Mouse (Mus musculus): ENCODE results near the gene Ifitm2. TPM values are rescaled to one million over a fixed set of nuclear protein-coding genes. Genes with fewer than 3 reads are reported as not detected.

Ifitm2 gene
- total and polyA plus RNA-seq, 3 experiments: 213 to 317 TPM; not detected in 1

DNA sequence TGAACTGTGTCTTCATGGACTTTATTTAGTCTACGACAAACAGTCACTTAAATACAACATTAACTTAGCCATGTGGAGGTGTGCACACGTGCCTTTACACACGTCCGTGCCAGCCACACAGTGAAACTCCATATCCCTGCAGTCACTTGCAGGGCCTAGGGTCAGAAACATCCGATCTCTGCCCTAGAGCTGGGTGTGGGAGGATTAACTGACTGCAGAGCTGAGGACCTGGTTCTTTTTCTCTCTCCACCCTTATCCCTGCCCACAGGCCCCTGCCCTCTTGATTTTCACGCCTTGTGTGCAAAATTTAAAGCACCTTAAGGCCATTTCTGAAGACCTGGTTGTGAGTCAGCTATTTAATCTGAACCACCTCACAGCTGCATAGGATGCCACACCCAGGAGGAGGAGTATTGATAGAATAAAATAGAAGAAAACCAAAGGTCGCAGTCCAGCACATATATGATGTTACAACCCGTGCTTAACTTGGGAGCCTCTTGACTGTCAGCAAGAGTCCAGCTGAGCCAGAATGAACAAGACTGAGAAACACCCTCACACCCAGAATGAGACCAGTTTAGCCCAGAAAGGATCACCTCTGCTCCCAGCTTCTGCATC lies 35.3 kb downstream of the Ifitm2 start, which contains the start of gene Nlrp6:
Nlrp6 (plus strand) TSS at position 485 of the 612 bp plus-strand sequence.
- no peak for DNase-seq (ENCODE audit: low read depth, low spot score)
- H3K36me3 ChIP-seq (ENCODE audit: control insufficient read depth in 1 of 2, insufficient read depth in 2 of 2, low read length in 2 of 2): peaks cover 0 to 4% of the 10 kb centered on the region in 2 experiments; a peak in 2 of 4 replicates
- no peak within 1 kb of the TSS for H3K27ac ChIP-seq (ENCODE audit: control insufficient read depth, low read depth, low read length)
- no peaks in the 10 kb centered on the region for H3K9me3 ChIP-seq (replicated peaks; ENCODE audit: insufficient read depth, low read length)
- H3K4me1 ChIP-seq (ENCODE audit: control insufficient read depth in 1 of 2, insufficient read depth in 2 of 2, low read length in 2 of 2): peaks cover 0 to 9% of the 10 kb centered on the region in 2 experiments; a peak in 1 of 4 replicates
- H3K27me3 ChIP-seq (ENCODE audit: control insufficient read depth in 1 of 2, insufficient read depth in 2 of 2, low read length in 2 of 2): peaks cover 0 to 7% of the 10 kb centered on the region in 2 experiments; a peak in 3 of 4 replicates
- H3K9ac ChIP-seq (ENCODE audit: control insufficient read depth, low read depth, low read length, poor library complexity, severe bottlenecking): no peak within 1 kb of the TSS
- H3K79me2 ChIP-seq (ENCODE audit: control insufficient read depth, insufficient read depth, low read length, poor library complexity): no peaks in the 10 kb centered on the region
- H3K4me3 ChIP-seq (ENCODE audit: control insufficient read depth in 1 of 2, insufficient read depth in 1 of 2, low read depth in 2 of 2, low read length in 2 of 2): no peak within 1 kb of the TSS
- TF ChIP-seq USF1 (IDR thresholded peaks at IDR 0.05; ENCODE audit: low read depth, low read length): no peak

DNA sequence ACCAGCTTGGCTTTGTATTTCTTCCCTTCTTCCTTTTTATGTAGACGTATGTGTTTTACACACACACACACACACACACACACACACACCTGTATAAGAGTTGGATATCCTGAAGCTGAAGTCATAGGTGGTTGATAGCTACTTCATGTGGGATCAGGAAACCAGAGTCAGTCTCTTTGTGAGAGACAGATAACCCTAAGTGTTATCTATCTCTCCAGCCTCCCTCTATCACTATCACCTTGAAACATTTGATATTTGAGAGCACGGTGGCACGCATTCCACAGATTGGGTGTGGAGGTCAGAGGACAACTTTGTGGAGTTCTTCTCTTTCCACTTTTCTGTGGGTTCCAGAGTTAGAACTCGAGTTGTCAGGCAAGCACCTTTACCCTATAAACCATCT lies 35.9 kb downstream of the Ifitm2 start:
- Histone ChIP-seq H3K4me3 (ENCODE audit: control insufficient read depth in 1 of 2, insufficient read depth in 1 of 2, low read depth in 2 of 2, low read length in 2 of 2) (no peak overlapping the region), H3K36me3 (ENCODE audit: control insufficient read depth in 1 of 2, insufficient read depth in 2 of 2, low read length in 2 of 2) (peaks cover 0 to 4% of the 10 kb centered on the region in 2 experiments; a peak in 2 of 4 replicates), H3K9ac (ENCODE audit: control insufficient read depth, low read depth, low read length, poor library complexity, severe bottlenecking) (no peak overlapping the region), H3K79me2 (ENCODE audit: control insufficient read depth, insufficient read depth, low read length, poor library complexity) (no peaks in the 10 kb centered on the region), H3K9me3 (replicated peaks; ENCODE audit: insufficient read depth, low read length) (no peaks in the 10 kb centered on the region), H3K27ac (ENCODE audit: control insufficient read depth, low read depth, low read length) (no peak overlapping the region), H3K4me1 (ENCODE audit: control insufficient read depth in 1 of 2, insufficient read depth in 2 of 2, low read length in 2 of 2) (peaks cover 0 to 9% of the 10 kb centered on the region in 2 experiments; a peak in 1 of 4 replicates), H3K27me3 (ENCODE audit: control insufficient read depth in 1 of 2, insufficient read depth in 2 of 2, low read length in 2 of 2) (peaks cover 0 to 5% of the 10 kb centered on the region in 2 experiments; a peak in 3 of 4 replicates)
- DNase-seq (ENCODE audit: low read depth, low spot score): no peak
- TF ChIP-seq EP300 (IDR thresholded peaks at IDR 0.05; ENCODE audit: low read depth in 1 of 2, low read length in 2 of 2): peak in 1 of 2 experiments; percentile 11; a peak in 1 of 4 replicates
- TF ChIP-seq CTCF (IDR thresholded peaks at IDR 0.05 in 2 of 3, conservative IDR thresholded peaks at IDR 0.05 in 1 of 3; ENCODE audit: control insufficient read depth in 1 of 3, insufficient read depth in 1 of 3, low read depth in 2 of 3, low read length in 3 of 3, poor library complexity in 1 of 3, severe bottlenecking in 1 of 3): no peak
- TF ChIP-seq TCF12 (IDR thresholded peaks at IDR 0.05; ENCODE audit: low read depth, low read length): peak; percentile 48; the same call in 1 of the 2 replicates
- TF ChIP-seq MYB (IDR thresholded peaks at IDR 0.05; ENCODE audit: low read depth, low read length): no peak
- peak; percentile 57 for TF ChIP-seq GATA1 (IDR thresholded peaks at IDR 0.05; ENCODE audit: low read depth, low read length)
- no peak for TF ChIP-seq ZKSCAN1 (IDR thresholded peaks at IDR 0.05; ENCODE audit: low read depth, low read length)
- TF ChIP-seq GABPA (IDR thresholded peaks at IDR 0.05; ENCODE audit: low read depth, low read length): no peak
- peak; percentile 10; the same call in 1 of the 2 replicates for TF ChIP-seq TAL1 (IDR thresholded peaks at IDR 0.05; ENCODE audit: low read length)

DNA sequence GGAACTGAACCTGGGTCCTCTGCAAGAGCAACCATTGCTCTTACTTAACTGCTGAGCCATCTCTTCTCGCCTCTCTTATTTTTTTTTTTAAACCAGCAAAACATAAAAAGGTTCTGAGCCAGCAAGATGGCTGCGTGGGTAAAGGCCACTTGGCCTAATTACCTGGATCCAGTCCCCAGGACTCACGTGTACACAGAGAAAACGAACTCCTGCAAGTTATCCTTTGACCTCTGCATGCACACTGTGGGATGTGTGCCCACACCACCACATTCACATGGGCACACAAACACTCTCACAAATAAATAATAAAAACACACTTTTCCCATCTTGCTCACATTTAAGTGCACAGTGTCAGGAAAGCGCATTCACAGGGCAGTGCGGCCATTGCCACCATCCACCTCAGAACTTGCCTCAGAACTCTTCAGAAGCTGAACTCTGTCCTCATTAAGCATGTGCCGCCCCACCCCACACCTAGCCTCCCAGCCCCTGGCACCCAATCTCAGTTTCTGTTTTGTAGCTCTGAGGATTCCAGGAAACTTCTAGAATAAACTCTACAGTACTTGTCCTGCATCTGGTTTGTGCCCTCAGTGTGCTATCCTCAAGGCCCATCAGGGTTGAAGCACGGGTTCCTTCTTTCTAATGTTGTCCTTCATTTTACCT lies 41.6 kb downstream of the Ifitm2 start:
- Histone ChIP-seq H3K4me1 (ENCODE audit: control insufficient read depth in 1 of 2, insufficient read depth in 2 of 2, low read length in 2 of 2) (peaks cover 0 to 7% of the 10 kb centered on the region in 2 experiments; a peak in 1 of 4 replicates), H3K9me3 (replicated peaks; ENCODE audit: insufficient read depth, low read length) (no peaks in the 10 kb centered on the region), H3K9ac (ENCODE audit: control insufficient read depth, low read depth, low read length, poor library complexity, severe bottlenecking) (no peak overlapping the region), H3K36me3 (ENCODE audit: control insufficient read depth in 1 of 2, insufficient read depth in 2 of 2, low read length in 2 of 2) (peaks cover 0 to 3% of the 10 kb centered on the region in 2 experiments; a peak in 1 of 4 replicates), H3K27me3 (ENCODE audit: control insufficient read depth in 1 of 2, insufficient read depth in 2 of 2, low read length in 2 of 2) (peaks cover 0 to 5% of the 10 kb centered on the region in 2 experiments; a peak in 1 of 4 replicates), H3K79me2 (ENCODE audit: control insufficient read depth, insufficient read depth, low read length, poor library complexity) (no peaks in the 10 kb centered on the region), H3K27ac (ENCODE audit: control insufficient read depth, low read depth, low read length) (no peak overlapping the region), H3K4me3 (ENCODE audit: control insufficient read depth in 1 of 2, insufficient read depth in 1 of 2, low read depth in 2 of 2, low read length in 2 of 2) (no peak overlapping the region)
- DNase-seq (ENCODE audit: low read depth, low spot score): no peak
- TF ChIP-seq GATA1 (IDR thresholded peaks at IDR 0.05; ENCODE audit: low read depth, low read length) (no peak), MAFK (IDR thresholded peaks at IDR 0.05; ENCODE audit: borderline replicate concordance, low read depth, low read length) (no peak), CHD1 (IDR thresholded peaks at IDR 0.05; ENCODE audit: low read depth, low read length) (no peak), CHD2 (IDR thresholded peaks at IDR 0.05; ENCODE audit: low read length) (no peak), ZC3H11A (IDR thresholded peaks at IDR 0.05; ENCODE audit: low read depth, low read length) (no peak), MYB (IDR thresholded peaks at IDR 0.05; ENCODE audit: low read depth, low read length) (no peak), EP300 (IDR thresholded peaks at IDR 0.05; ENCODE audit: low read depth in 1 of 2, low read length in 2 of 2) (no peak), E2F4 (IDR thresholded peaks at IDR 0.05; ENCODE audit: borderline replicate concordance, low read depth, low read length) (no peak), POLR2AphosphoS2 (IDR thresholded peaks at IDR 0.05; ENCODE audit: low read length) (no peak), MYC (IDR thresholded peaks at IDR 0.05; ENCODE audit: low read depth, low read length) (no peak), JUND (IDR thresholded peaks at IDR 0.05; ENCODE audit: low read depth, low read length) (no peak), ETS1 (IDR thresholded peaks at IDR 0.05; ENCODE audit: low read depth, low read length) (no peak), NRF1 (IDR thresholded peaks at IDR 0.05; ENCODE audit: insufficient read depth, low read depth, low read length, poor library complexity, severe bottlenecking) (no peak), TAL1 (IDR thresholded peaks at IDR 0.05; ENCODE audit: low read length) (no peak), CTCF (IDR thresholded peaks at IDR 0.05 in 2 of 3, conservative IDR thresholded peaks at IDR 0.05 in 1 of 3; ENCODE audit: control insufficient read depth in 1 of 3, insufficient read depth in 1 of 3, low read depth in 2 of 3, low read length in 3 of 3, poor library complexity in 1 of 3, severe bottlenecking in 1 of 3) (no peak), MAX (IDR thresholded peaks at IDR 0.05; ENCODE audit: low read length) (no peak), ZKSCAN1 (IDR thresholded peaks at IDR 0.05; ENCODE audit: low read depth, low read length) (no peak), KAT2A (conservative IDR thresholded peaks at IDR 0.05; ENCODE audit: low read depth, low read length) (no peak), ELF1 (IDR thresholded peaks at IDR 0.05; ENCODE audit: low read depth, low read length) (no peak)
